Mouse (Mus musculus) embryonic facial prominence, embryonic 13.5 days (tissue): ENCODE data around the gene 9430007A20Rik. TPM values are rescaled to one million over a fixed set of nuclear protein-coding genes. Genes with fewer than 3 reads are reported as not detected.

ENCODE experiments used
- polyA plus RNA-seq: library from polyadenylated mRNA; unstranded; fragments of >200 nt; fragmentation: Nextera tagmentation; extraction: Ambion mirVana; gene quantifications from 2 replicates; pipeline ENCODE4 v1.2.1, GENCODE M21; 2015

Gene 9430007A20Rik
- polyA plus RNA-seq, 1 experiment from 2014 or later = not detected

Other genes starting within 250 kb of the 9430007A20Rik start
- gene Pramel5, start 239.3 kb upstream of the 9430007A20Rik start, polyA plus RNA-seq = not detected in 2 replicates
- not detected in 2 replicates for gene Gm13128, start 189.6 kb upstream of the 9430007A20Rik start, polyA plus RNA-seq
- not detected in 2 replicates for gene Gm13119, start 161.9 kb upstream of the 9430007A20Rik start, polyA plus RNA-seq
- not detected in 2 replicates for gene Pramef20, start 141.9 kb upstream of the 9430007A20Rik start, polyA plus RNA-seq
- 0.44 and 0.58 TPM in 2 replicates for gene Pramef12, start 111.4 kb upstream of the 9430007A20Rik start, polyA plus RNA-seq
- not detected in 2 replicates for gene 1700012P22Rik, start 81.0 kb upstream of the 9430007A20Rik start, polyA plus RNA-seq
- gene Gm9944, start 66.5 kb upstream of the 9430007A20Rik start, polyA plus RNA-seq = not detected in 2 replicates
- not detected in 2 replicates for gene Aadacl3, start 56.1 kb upstream of the 9430007A20Rik start, polyA plus RNA-seq
- gene Gm13124, start 45.3 kb downstream of the 9430007A20Rik start, polyA plus RNA-seq = not detected in 2 replicates
- gene Aadacl4, start 93.9 kb downstream of the 9430007A20Rik start, polyA plus RNA-seq = not detected in 2 replicates
- not detected in 2 replicates for gene Gm436, start 166.5 kb downstream of the 9430007A20Rik start, polyA plus RNA-seq
- not detected in 2 replicates for gene Gm13178, start 201.6 kb downstream of the 9430007A20Rik start, polyA plus RNA-seq